Mouse (Mus musculus) spleen, embryonic (tissue): ENCODE data around the gene Iqck.

ENCODE experiments used
- CTCF ChIA-PET: fragments of 350-600 bp; sonication (Branson Sonifier 250); formaldehyde crosslinking; loops from one replicate; lab custom pipeline; 2022; lab: Charles Lee

Iqck gene

DNA sequence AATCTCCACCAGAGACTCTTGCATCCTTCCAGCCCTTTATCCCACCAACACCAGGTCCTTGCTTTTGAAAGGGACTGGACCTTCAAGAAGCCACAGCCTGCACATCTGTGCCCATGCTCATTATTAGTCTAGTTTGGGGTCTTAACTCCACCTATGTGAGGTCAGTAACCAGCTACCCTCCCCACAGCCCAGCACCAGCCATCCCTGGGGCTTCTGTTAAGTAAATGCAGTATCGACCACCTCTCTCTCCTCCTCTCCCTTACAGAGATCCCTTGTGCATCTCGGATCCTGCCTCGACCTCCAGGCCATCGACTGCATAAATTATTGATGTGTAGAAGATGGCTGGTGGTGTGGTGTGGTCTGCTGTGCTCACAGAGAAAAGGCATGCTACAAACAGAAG is 130.8 kb downstream of the Iqck start:
- CTCF ChIA-PET: no interaction called here

DNA sequence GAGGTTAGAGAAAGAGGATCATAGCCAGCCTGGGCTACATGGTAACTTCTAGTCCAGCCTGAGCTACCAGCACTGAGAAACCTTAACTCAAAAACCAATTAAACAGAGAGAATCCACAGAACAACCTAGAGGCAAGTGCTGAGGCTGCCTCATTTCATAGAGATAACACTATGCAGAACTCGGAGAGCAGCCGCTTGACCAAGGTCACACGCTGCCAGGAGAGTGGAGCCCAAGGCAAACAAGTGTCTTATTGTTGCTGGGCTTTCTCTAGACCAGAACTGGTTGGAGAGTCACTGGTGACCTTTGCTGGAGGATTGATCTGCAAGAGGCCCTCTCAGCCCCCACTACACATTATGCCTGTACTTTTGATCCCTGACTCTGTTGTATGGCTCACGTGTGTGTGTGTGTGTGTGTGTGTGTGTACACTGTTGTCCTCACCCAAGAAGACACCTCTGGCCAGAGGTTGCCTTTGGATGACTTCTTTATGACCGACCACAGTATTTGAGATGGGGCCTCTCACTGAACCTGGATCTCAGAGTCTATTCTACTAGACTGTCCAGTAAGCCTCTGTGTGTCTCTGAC is 133.8 kb downstream of the Iqck start:
- CTCF ChIA-PET: no interaction called here

DNA sequence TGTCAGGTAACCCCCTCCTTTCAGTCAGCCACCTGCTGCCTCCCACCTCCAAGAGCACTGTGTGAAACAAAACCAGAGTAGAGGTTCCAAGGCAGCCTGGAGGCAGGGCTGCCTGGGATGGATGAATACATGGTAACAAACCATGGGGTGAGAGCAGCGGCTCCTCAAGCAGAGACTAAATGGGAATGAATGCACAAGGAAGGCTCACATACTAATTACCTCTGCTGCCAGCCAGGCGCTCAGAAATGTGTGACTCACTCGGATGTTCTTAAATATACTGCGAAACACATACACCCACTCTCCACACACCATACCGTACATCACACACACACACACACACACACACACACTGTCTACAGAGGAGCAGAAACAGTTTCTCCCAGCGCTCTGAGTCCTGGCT is 134.7 kb downstream of the Iqck start:
- CTCF ChIA-PET: no interaction called here

DNA sequence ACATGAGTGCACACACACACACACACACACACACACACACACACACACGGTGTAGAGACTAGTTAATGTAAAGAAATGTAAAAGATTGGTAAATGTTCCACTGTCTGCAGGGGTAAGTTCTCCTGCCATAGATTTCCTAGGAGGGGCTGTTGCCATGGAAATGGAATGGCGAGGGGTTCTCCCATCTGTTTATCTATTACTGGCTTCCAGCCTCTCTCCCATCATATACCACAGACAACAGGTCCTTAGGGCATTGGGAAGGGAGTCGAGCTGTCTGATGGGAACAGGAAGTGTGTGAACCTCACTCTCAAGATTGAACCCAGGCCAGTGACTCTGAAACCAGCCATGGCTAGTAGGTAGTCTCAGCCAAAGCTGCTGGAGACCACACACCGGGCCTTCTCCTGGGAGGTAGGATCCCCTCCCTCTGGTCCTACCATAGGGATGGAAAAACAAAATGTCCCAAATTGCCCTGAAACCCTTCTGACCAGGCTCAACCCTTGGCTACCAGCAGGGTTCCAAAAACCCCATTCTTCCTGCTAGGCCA is 135.9 kb downstream of the Iqck start:
- CTCF ChIA-PET: interaction anchor here (0.7 kb wide), 1 partner anchor 240 kb away, joined by 5 read pairs; no protein-coding TSS in a partner anchor

DNA sequence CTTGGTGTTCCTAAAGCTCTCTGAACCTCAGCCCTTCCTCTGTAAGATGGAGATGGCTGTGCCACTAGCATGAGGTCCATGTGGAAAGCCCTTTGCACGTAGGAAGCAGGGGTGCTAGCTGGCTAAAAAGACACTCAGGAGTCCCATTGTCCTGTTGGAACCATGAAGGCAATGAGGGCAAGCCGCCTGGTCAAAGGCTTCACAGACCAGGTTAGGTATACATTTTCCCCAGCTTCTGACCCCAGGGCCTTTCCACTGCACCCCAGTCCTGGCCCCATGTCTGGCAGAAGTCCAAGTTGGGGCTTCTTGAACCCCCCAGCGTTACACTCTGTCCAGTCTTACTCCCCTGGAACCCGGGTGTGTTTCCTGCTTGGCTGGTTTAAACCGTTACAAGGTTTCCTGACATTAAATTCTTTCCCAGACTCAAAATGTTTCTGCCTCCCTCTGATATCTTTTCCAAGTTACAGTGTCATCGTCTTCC is 136.6 kb downstream of the Iqck start:
- CTCF ChIA-PET: no interaction called here

DNA sequence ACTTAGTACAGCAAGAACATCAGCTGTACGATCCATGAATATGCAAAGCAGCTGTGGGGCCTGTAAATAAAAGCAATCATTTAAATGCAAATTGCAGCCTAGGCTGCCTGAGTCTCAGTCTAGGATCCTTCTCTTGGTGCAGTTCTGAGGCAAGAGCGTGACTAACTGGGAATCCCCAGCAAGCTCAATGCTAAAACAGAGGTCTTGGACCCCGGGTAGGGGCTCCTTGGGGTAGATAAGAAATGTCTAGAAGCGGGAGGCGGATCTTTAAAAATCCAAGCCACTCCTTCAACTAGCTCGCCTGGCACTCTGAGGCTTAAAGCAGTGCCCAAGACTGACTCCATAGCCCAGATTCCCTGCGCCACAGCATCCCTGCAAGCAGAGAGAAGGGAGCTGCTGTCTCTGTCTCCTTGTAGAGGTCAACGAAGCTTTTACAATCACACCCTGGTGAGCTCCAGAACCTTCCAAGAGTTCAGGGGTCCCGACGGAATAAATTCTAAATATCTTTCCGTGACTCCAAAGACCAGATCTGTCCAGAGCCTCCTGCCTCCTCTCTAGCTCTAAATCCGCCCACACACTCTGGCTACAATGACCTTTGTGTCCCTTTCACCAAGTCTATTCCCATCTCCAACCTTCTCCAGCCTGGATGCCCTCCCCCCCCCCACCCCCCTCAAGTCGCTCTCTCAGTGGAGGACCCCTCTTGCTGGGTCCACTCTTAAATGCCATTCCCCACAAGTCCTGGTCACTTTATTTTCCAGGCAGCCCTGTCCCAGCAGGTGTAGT is 137.3 kb downstream of the Iqck start:
- CTCF ChIA-PET: no interaction called here

DNA sequence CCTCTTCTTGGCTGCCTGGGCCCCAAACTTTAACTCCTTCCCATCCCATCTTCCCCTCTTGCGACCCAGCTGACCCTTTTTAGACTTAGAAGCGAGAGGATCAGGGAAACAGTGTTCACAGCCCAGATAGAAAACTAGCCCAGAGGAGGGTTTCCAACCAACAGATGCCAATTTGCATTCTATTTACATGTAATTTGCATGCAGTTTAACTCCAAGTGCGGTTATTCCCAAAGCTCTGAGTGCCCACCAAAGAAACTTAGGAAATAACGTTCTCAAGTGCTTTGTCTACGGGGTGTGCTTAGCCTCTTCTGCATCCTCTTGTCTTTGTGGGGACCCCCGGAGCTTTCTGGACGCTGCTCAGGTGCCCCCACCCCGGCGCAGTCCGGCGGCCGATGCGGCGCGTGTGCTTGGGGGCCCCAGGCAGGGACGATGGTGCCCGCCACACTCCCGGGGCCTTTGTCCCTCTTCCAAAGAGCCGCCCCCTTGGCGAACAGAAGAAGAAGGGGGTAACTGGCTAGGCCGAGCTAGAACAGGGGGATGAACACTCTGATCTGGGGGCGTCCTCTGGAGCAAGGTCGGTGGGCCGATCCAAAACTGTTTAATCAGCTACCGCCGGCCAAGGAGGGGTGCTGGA is 138.2 kb downstream of the Iqck start:
- CTCF ChIA-PET: no interaction called here

DNA sequence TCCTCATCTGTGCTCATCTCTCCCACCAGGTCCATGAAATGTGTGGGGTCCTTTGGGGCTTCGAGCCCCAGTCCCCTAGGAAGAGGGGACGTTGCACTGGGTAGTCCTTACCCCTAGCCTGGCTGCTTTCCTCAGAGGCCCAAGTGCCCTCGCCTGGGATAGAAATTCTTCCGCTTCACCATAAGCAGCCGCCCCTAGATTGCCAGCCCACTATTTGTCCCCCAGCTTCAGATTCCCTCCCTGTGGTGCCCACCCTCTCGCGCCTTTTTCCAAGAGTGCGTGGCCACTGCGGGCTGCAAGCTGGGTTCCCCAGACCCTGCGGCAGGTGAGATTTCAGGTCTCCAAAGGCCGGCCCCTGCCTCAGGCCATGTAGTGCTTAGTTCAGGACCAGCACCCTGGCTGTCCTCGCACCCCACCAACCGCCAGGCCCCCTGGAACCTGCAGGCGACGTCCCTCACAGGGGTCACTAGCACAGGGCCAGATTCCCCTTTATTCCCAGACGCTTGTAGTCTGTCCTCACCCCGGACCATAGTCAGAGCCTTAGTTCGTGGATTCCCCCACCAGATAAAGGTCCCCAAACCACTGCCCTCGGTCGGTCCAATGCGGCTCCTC is 138.8 kb downstream of the Iqck start:
- CTCF ChIA-PET: no interaction called here

DNA sequence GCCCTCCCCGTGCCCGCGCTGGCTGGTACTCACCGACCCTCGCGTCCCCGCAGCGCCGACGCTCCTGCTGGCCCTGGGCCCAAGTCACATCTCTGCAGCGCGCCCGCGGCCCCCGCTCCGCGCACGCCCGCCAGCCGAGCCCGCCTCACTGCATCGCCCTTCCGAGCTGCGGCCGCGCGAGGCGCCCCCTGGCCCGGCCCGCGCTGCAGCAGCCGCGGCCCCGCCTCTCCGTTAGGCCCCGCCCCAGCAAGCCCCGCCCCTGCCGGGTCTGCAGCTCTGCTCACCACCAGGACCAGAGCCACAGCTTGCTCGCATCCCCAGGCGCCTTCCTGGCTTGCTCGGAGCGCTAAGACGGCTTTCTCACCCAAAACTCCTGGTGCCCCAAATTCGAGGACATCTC is 139.5 kb downstream of the Iqck start, which contains the start of gene Gprc5b:
Gene Gprc5b, minus strand, starts transcription at position 205 of the 400 bp plus-strand sequence.
- CTCF ChIA-PET: no interaction called here

DNA sequence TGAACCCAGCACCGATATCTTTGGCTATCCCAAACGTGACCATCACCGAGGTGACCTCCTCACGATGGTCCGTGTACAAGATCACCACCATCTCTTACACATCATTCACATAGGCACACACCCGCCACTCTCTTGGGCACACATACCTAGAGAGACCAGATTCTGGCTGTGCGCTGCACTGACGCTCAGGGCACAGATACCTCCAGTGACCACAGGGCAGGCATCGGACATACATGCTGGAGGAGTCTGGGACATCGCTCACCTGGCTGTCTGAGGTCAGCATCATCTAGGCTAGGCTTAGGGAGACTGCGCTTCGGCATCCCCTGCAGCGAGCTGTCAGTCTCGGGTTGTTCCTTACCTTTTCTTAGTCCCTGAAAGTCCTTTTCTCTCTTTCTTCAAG is 140.1 kb downstream of the Iqck start:
- CTCF ChIA-PET: interaction anchor here (1.0 to 1.7 kb wide), 3 partner anchors 229 to 255 kb away, joined by 3 to 8 read pairs (median 5); no protein-coding TSS in a partner anchor

DNA sequence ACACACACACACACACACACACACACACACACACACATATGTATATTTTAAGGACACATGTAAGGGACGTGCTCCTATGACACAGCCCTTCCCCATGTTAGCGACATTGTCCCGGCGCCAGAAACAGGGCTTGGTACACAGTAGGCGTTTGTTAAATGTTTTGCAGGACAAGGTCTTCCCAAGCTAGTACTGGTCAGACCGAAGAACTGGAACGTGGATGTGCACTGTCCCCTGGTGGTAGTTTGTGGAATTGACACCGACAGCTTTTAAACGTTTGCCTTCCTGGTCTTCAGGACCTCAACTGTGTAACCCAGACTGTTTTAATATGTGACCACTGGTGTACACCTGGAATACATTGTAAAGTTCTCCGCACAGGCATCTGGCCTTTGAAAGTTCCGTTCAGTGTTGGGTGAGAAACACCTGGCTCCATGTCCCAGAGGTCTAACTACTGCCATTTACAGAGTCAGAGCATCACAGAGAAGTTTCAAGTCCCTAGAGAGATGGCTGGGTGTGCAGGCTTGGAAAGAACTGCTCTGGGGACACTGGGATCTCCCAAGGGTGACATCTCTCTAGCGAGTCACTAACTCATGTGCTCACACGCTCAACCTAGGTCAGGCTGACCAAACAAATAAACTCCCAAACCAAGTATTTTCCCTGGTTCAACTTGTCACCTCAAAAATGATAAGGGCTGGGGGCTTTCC is 140.7 kb downstream of the Iqck start:
- CTCF ChIA-PET: interaction anchor here (0.6 to 1.7 kb wide), 4 partner anchors 228 to 256 kb away, joined by 3 to 8 read pairs (median 4); no protein-coding TSS in a partner anchor

DNA sequence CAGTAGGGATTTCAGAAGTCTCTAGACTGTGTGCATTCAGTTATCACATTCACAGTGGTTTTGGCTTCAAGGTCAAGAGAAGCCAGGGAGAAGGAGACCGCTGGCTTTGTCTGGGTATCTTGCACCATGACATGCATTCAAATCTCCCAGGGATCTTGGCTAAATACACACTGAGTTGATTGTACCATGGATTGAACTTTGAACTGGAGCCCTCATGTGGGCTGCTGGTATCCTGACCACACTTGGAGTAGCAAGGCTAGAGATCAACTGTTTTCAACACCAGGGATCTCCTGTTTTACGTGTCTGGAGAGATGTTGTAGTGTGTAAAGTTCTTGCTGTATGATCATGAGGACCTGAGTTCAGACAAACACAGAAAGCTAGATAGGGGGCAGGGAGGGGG is 144.3 kb downstream of the Iqck start:
- CTCF ChIA-PET: no interaction called here

DNA sequence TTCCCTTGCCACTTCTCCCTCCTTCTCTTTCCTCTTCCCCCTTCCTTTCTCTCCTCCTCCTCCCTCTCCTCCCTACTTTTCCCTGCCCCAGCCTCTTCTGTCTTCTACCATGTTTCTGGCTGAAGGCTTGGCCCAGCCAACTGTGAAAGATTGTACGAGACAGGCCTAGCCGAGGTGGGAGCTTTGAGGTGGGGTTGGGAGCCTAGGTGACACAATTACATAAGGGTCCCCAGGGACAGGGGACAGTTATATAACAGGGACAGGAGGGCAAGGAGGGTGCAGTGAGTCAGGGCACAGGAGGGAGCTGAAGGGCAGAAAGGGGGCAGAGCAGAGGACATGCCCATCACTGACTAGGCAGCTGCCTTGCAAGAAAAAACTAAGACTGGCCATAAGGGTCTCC is 146.4 kb downstream of the Iqck start:
- CTCF ChIA-PET: no interaction called here

DNA sequence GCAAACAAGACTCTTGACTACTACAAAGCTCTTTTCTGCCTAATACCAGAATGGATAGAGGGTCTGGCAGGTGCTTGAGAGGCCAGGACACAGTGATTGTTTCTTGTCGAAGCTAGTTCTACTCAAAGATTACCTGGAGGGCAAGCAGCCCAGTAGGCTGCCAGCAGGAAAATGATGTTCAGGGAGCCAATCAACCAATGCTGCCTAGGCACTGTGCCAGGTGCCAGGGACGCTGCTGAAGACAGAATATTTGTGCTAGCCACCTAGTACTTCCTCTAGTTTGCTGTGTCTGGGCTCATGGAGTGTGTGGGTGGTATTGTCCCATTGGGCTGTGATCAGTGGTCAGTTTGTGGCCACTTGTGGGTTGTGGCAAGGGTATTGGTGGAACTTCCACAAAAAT is 146.9 kb downstream of the Iqck start:
- CTCF ChIA-PET: no interaction called here

DNA sequence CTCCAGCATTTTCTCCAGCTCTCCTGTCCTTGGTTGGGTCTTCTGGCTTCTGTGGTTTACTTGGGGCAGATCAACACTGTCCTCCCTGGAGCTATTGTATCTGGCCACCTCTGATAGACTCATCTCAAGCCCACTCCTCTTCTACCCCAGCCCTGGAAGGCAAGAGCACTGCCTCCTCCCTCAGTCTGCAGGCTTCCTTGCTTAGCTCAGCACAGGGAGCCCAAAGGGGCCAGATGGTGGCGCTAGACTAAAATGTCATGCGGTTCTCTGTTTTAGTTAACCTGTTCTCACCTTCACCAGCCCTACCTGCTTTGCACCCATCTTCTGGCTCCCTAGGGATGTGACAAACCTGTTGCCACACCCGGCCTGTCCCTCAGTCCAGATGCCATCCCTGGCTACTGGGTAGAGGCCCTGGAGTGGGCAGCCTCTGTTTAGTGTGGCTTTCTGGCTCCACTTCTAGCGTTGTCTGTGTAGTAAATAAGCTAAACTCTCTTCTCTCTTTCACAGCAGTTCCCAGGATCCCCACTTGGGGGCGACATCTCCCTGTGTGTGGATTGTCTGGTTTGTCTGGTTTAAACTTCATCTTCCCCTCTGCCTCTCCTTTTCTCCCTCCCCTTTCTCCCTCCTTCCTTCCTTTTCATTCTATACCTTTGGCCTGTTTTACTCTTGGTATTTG is 155.4 kb downstream of the Iqck start:
- CTCF ChIA-PET: no interaction called here

DNA sequence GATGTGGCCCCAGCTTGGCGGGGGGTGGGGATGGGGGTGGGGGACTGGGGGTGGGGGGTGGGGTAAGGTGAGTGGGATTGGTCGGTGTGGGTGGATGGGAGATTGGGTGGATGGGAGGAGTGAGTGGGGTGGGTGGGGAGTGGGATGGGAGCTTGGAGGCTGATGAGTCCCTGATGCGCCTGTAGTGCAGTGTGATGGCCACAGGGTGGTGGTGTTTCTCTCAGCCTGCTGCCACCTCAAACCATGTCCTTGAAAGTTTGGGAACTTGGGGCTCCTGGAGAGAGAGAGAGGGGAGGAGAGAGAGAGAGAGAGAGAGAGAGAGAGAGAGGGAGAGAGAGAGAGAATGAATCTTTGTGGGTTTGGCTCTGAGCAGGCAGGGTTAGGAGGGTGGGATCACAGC is 160.2 kb downstream of the Iqck start:
- CTCF ChIA-PET: no interaction called here

DNA sequence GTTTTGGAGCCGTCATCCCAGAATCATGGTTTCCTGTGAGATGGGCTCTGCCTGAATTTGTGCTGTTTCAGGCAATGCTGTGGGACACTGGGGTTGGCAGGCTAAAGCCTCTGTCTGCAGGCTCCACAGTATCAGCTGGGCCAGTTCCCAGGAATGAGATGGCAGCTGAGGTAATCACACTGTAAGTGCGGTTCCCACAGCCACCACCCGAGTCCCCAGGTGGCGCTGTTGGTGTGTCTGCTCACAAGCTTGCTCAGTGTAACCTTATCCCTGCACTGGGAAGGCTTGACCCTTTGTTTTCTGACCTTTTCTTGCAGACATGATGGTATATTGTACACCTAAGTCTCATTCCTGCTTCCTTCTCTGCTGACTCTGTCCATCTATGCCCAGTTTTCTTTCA is 164.0 kb downstream of the Iqck start:
- CTCF ChIA-PET: no interaction called here
